Mouse (Mus musculus): ENCODE measurements around the gene Pax6.

The Pax6 gene

DNA sequence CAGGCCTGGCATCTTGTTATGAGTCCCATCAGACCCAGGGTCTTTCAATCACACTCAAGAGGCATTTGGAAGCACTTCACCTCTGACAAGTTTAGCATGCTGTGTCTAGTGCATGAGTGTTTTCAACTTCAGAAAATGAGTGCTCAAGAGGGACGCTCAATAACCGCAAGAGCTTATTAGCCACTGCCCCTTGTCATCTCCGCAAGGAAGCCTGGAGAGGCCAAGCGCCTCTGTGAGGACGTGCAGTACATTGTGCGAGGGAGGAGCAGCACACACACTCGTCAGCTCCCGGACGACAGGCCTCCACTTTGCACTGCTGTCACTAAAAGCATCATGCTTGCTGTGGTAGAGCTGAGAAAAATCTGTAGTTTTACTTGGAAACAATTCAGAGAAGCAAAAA lies 58.0 kb downstream of the Pax6 start:
- no peak for DNase-seq (ENCODE audit: low read depth, low spot score)

DNA sequence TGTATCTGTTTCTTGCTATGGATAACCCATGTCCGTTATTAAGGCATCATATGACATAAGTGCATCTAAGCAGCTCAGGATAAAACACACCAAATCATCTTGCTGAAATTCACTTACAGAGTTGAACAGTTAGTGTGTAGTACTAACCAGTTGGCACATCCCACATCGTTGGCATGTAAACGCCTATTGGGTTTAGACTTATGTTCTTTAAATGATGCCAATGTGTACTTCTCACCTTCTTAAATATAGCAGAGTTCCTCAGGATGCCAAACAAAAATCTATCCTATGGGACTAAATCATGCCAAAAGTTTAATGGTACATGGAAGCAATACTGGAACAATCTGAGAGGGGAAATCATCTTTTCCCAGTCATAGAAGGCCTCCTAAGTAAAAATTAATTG lies 62.0 kb downstream of the Pax6 start:
- no peak for DNase-seq (ENCODE audit: low read depth, low spot score)

DNA sequence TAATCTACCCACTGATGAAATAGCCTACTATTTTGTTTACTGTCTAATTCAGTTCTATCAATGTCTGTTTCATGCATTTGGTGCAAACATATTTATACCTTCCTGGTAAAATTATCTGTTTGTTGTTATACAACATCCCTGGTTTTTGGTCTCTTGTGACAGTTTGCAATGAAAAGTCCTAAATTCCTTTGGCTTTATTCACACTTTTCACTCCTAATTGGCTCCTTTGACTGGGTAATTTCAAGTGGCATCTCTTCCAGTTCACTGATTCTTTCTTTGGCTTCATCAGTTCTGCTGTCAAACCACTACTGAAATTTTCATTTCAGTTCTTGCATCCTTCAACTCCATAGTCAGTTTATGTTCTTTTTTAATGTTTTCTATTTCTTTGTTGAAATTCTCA lies 67.5 kb downstream of the Pax6 start:
- DNase-seq (ENCODE audit: low read depth, low spot score): no peak

DNA sequence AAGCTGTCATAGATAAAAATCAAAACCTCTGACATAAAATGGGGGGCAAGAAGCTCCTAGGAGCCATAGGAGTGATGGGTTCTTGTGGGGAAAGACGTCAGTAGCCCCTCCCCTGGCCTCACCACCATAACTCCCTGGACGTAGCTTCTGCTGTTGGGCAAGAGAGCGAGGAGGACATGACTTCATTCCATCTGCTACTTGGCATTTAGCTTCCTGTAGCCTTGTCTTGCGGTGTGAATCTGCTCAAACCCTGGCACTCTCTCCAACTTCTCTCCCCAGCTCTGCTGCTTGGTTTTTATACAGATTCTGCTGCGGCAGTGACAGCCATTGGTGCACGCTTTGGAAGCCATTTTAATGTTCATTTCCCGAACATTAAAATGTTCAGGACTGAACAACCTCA lies 78.2 kb downstream of the Pax6 start:
- no peak for DNase-seq (ENCODE audit: low read depth, low spot score)
